Mouse (Mus musculus) frontal cortex, postnatal 25 days (tissue): Measurements from ENCODE around the gene Myh7.
"Not testable (repeated sequence)": the region's sequence is repeated elsewhere in the genome, so short reads cannot be mapped to it uniquely, and the experiment has no call there.

Experiments used
- DNase-seq, 2 experiments: peaks; one replicate each; pipeline ENCODE4 v3.0.0; 2022; ENCODE audit warnings: low spot score in 2 of 2

Gene Myh7

GRCm38 (mm10) chr14:54968344-54968743, 26.1 kb downstream of the Myh7 start:
- no peak for DNase-seq

- DNase-seq: no peak
Observed at GRCm38 (mm10) chr14:54967874-54968273, 26.6 kb downstream of the Myh7 start.

DNA sequence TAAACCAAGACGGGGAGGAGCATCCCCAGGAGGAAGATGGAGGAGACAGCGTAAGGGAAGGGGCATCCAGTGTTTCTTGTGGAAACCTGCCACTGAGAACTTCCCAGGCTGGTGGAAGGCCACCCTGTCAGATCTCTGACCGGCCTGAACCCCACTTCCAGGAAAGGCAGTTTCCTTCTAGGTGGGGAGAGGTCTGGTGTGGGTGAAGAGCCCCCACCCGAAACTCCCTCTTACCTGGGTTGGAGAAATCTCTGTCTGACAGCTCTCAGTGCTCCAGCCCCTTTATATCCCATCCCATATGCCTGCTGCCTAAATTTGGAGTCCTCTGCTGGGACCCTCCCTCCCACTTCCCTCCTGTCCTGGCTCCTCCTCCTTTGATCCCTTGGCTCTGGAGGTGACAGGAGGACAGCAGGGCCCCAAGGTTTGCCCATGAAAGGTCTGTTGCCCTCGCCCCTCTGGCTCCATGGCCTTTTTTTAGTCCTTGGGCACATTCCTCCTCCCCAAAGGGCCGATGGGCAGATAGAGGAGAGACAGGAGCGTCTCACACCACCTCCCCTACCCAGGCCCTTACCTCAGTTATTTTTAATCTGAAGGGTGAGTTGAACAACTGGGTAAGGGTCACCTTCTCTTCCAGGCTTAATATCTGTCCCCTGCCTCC, 28.0 kb downstream of the Myh7 start, which contains the start of gene Myh6:
Myh6 (minus strand) TSS at position 608 of the 658 bp plus-strand sequence.
- no peak for DNase-seq

- DNase-seq: no peak
Observed at GRCm38 (mm10) chr14:54965631-54966030, 28.8 kb downstream of the Myh7 start.

- no peak for DNase-seq
Observed at GRCm38 (mm10) chr14:54965044-54965443, 29.4 kb downstream of the Myh7 start.

DNA sequence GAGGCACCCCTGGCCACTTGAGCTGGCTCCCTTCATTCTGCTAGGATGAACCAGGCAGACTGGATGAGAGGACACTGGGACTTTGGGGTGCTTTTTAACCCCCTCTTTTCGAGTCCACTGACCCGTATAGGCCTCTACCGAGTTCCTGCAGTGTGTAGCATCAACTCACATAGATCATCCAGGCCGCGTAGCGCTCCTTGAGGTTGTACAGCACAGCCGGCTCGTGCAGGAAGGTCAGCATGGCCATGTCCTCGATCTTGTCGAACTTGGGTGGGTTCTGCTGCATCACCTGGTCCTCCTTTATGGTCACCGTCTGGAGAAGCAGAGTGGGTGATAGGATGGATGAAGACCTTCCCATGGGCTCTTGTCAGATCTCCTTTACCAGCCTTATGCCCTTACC, 30.7 kb downstream of the Myh7 start:
- no peak for DNase-seq

- no peak for DNase-seq
Observed at GRCm38 (mm10) chr14:54962714-54963113, 31.7 kb downstream of the Myh7 start.

DNA sequence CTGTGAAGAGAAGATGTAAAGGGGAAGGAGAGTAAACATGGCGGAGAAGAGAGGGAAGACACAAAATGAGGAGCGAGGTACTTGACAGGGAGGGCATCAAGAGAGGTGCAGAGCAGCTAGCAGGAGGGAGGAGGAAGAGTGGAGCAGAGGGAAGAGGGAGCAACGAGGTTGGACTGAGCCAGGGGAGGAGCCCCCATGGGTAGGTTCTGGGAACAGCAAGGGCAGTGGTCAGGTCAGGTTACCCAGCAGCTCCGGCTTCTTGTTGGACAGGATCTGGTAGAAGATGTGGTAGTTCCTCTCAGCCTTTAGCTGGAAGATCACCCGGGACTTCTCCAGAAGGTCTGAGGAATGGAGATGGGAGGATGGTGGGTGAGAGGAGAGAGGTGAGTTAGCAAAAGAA, 32.9 kb downstream of the Myh7 start:
- DNase-seq: no peak

GRCm38 (mm10) chr14:54960769-54961168, 33.7 kb downstream of the Myh7 start:
- no peak for DNase-seq

DNA sequence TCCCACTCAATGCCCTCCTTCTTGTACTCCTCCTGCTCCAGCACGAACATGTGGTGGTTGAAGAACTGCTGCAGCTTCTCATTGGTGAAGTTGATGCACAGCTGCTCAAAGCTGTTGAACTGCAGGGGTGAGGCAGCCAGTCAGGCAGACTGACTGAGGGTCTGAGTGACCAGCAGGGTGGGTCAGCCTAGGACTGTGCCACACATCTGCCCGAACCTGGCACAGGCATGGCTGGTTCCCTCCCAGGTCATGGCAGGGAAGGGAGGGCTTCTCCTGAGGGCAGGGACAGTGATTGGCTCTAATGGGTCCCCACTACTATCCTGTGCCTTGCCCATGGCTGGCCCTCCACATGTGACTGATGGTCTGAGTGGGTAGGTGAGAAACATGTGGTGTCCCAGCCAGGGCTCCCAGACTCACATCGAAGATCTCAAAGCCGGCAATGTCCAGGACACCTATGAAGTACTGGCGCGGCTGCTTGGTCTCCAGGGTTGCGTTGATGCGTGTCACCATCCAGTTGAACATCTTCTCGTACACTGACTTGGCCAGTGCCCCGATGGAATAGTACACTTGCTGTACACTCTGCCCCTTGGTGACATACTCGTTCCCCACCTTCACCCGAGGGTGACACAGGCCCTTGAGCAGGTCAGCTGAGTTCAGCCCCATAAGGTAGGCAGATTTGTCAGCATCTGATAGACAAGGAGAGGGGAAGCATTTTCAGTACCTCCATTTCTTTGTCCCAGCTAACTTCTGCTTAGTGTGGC, 34.4 kb downstream of the Myh7 start:
- not testable (repeated sequence) for DNase-seq

DNA sequence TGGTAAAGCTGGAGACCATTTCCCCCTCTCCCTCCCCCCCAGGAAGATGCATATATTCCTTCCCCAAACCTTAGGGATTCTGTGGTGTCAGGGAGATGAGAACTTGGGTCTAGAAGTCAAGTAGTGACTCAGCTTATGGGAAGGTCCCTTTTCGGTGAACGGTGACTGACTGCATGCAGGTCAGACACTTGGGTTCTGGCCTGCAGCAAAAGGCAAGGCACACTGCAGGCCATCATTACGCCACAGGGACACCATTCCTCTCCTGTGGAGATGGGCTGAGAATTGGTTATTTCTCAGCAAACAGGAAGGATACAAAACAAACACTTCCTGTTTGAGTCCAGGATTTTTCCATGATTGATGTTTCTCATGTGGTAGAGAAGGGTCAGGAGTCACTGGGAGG, 35.2 kb downstream of the Myh7 start:
- DNase-seq: no peak

DNA sequence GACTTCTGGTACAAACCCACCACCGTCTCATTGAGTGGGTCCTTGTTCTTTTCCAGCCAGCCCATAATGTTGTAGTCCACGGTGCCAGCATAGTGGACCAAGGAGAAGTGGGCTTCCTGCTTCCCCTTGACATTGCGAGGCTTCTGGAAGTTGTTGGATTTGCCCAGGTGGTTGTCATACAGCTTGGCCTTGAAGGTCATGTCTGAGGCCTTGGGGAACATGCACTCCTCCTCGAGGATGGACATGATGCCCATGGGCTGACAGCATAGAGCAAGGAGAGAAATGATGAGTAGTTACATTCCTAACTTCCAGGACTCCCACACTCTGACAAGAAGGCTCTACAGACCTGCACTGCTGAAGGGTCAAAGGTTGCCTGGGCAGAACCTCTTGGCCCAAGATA, 35.9 kb downstream of the Myh7 start:
- DNase-seq: no peak

DNA sequence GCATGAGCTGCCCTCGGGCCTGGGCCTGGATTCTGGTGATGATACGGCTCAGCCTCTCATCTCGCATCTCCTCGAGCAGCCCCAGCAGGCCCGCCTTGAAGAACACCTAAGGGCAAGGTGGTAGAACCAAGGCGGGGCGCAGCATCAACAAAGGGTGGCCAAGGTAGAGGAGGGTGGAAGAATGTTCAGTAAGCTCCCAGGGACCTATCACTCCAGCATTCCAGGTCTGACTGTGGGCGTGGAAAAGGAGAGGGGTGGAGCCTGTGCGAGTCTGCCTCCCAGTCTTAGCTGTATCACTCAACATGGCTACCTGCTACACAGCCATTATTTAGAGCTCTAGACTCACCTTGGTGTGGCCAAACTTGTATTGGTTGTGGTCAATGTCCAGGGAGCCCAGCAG, 37.9 kb downstream of the Myh7 start:
- DNase-seq: no peak

DNA sequence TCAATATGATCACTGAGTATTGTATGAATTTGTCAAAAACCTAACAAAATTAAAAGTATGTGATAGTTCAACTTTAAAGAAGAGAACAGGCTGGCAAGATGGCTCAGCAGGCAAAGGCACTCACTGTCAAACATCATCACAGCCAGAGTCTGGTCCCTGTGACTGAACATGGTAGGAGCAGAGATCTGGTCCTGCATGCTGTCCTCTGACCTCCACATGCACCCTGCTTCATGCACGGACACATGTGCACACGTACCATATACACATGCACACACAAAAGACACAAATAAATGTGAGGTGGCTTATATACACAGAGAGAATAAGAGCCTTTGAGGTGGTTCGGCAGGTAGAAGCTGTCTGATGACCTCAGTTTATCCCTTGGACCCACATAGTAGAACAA, 38.9 kb downstream of the Myh7 start:
- DNase-seq: no peak

DNA sequence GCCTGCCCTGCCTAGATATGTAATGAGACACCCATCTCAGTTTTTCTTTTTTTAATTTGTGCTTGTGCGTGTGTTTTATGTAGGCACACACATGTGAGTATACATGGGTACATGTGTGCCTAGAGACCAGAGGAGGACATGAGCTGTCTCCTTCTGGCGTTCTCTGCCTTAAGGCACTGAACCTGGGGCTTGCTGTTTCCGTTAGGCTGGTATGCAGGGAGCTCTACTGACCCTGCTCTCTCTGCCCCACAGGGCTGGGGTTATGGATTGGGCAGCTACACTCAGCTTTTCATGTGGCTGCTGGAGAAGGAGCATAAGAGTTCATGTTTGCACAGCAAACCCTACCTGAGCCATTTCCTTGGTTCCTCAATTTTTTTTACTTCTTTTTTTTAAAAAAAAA, 40.0 kb downstream of the Myh7 start:
- DNase-seq: no peak

DNA sequence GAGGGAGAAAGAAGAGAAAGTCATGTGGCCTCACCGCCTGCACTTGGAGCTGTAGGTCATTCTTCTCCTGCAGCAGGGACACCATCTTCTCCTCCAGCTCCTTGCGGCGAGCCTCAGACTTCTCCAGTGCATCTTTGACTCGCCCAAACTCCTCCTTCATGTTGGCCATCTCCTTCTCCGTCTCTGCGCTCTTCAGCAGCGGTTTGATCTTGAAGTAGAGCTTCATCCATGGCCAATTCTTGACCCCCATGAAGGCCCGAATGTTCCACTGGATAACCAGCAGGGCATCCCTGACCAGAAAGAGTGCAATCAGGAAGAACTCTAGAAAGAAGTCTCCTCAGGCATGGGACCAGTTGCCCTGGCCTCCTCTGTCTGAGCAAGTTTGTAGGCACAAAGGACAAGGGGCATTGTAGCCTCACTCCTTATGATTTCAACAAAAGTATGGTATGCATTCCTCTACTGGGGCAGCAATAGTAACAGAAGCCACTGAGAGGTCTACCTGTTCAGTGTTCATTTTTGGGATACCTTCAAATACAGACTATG, 40.7 kb downstream of the Myh7 start:
- DNase-seq: no peak

- no peak for DNase-seq
Observed at GRCm38 (mm10) chr14:54951587-54951986, 42.8 kb downstream of the Myh7 start.

GRCm38 (mm10) chr14:54950493-54950892, 43.9 kb downstream of the Myh7 start:
- no peak for DNase-seq

- no peak for DNase-seq
Observed at GRCm38 (mm10) chr14:54948781-54949180, 45.6 kb downstream of the Myh7 start.

DNA sequence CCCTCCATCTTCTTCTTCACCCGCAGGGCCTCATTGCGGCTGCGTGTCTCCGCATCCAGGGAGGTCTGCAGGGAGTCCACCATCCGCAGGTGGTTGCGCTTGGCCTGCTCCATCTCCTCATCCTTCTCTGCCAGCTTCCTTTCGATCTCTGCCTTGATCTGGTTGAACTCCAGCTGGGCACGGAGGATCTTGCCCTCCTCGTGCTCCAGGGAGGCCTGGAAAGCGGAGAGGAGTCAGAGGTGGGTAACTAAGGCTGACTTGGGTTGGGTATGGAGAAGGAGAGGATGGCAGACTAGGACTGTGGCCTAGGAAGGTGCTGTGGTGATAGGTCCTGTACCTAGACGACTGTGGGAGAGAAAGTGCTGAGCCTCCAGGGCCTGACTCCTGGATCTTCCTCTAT, 47.4 kb downstream of the Myh7 start:
- not testable (repeated sequence) for DNase-seq

DNA sequence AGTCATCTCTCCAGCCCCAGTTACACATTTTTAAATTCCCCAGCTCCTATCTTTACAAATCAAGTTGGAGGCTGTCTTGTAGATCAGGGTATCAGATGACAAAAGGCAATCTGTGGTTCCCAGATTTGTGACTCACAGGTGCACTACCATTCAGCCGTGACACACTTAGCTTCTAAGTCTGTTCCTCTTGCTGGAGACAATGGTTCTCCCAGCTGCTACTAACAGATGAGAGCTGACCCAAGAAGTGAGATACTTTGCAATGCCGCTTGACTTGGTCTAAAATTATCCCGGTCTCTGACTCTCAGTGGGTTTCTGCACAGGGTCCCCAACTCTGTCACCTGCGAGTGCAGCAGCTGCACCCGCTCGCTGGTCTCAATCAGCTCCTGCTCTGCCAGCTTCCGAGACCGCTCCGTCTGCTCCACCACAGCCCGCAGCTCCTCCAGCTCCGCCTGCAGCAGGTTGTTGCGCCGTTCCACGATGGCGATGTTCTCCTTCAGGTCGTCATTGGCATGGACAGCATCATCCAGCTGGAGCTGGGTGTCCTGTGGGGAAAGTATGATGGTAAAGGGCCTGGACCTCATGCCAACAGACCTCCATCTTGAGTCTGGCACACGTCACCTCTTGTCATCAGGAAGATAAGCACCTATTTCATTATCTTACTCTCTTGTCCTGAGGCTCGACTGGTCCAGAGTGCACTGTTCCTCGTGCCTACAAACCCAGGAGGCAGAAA, 48.3 kb downstream of the Myh7 start:
- no peak for DNase-seq

GRCm38 (mm10) chr14:54944939-54945338, 49.5 kb downstream of the Myh7 start:
- no peak for DNase-seq
